Mouse (Mus musculus) embryonic fibroblast, embryonic 13.5 days (primary cell): ENCODE data around the gene Camk1d. TPM values are rescaled to one million over a fixed set of nuclear protein-coding genes. Genes with fewer than 3 reads are reported as not detected.

Source experiments
- H3K27ac ChIP-seq: 2 replicates; pipeline ENCODE4 v1.5.1; 2012; ENCODE audit warnings: low read length, control low read depth, inconsistent platforms; ENCODE audit not compliant: insufficient read depth
- H3K4me1 ChIP-seq: 2 replicates; pipeline ENCODE4 v1.6.1; 2011; ENCODE audit warnings: low read length; ENCODE audit not compliant: control insufficient read depth, insufficient read depth
- H3K4me3 ChIP-seq: 2 replicates; pipeline ENCODE4 v1.5.1; 2011; ENCODE audit warnings: mild to moderate bottlenecking, control low read depth, low read length; ENCODE audit not compliant: insufficient read depth
- CTCF ChIP-seq: IDR thresholded peaks from 2 replicates; pipeline ENCODE4 v1.5.1; 2011; ENCODE audit warnings: mild to moderate bottlenecking, control low read depth, low read length, moderate library complexity, borderline replicate concordance; ENCODE audit not compliant: insufficient read depth
- POLR2A ChIP-seq: IDR thresholded peaks from 2 replicates; pipeline ENCODE4 v1.6.1; 2011; ENCODE audit warnings: low read depth, mild to moderate bottlenecking, control low read depth, low read length, moderate library complexity
- polyA plus RNA-seq: library from polyadenylated mRNA; stranded (reverse); fragments of >200 nt; gene quantifications from 2 replicates; pipeline ENCODE4 v1.2.4, GENCODE M21; 2011; ENCODE audit warnings: low read depth; ENCODE audit not compliant: missing spikeins, insufficient read length

Camk1d gene
- polyA plus RNA-seq, 1 experiment: 4.3 TPM

DNA sequence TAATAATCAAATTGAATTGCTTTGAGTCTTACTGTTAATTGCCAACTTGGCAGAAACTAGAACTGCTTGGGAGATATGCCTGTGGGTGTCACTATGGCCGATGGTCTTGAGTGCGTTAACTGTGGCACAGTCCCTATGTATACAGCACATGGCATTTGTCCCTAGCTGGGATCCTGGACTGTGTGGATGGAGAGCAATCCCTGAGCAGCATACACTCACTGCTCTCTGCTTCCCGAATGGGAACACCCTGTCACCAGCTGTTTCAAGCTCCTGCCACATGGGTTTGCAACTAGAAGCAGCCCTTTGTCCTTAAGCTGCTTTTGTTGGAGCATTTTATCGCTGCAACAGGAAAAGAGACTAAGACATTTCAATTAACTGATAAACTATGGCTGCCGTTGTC is 224.4 kb downstream of the Camk1d start:
- Histone ChIP-seq H3K4me3 (no peak overlapping the region), H3K27ac (no peak overlapping the region), H3K4me1 (no peaks in the 10 kb centered on the region)
- TF ChIP-seq POLR2A (no peak), CTCF (no peak)

DNA sequence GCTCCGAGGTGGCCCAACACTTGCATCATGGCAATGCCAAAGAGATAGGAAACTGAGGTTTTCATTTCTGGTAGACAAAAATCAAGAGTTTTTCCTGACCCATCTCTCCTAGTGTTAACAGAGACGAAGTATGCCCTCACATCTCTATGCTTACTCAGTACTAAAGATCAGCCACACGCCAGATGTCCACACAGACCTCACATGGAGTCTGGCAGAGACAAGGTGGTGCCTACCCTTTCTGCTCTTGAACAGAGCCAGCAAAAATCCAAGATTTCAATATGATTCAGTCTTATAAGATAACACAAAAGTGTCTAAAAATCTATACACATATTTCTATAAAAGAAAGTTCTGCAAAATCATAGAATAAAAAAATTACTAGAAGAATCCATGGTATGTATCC is 227.0 kb downstream of the Camk1d start:
- TF ChIP-seq CTCF (no peak), POLR2A (no peak)

DNA sequence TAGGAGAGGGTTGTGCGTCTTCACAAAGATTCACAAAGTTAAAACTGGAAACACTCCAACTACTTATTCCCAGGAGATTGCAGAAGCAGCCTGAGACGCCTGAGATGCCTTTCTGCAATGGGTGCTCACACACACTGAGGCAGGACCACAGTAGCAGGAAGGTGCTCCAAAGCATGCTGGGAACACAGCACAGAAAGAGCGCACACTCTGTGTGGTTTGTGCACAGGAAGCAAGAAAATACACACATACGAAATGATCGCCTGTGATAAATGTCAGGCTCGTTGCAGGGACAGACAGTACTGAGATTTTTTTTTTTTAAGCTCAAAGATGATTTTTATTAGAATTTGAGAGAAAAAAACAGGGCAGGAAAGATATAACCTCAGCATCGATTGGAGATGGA is 227.7 kb downstream of the Camk1d start:
- Histone ChIP-seq H3K4me3 (no peak overlapping the region), H3K27ac (no peak overlapping the region), H3K4me1 (no peaks in the 10 kb centered on the region)
- TF ChIP-seq CTCF: no peak
- no peak for TF ChIP-seq POLR2A

More for the DNA sequence above, 227.0 kb downstream of the Camk1d start:
- H3K4me3 ChIP-seq: no peak overlapping the region
- no peaks in the 10 kb centered on the region for H3K4me1 ChIP-seq
- no peak overlapping the region for H3K27ac ChIP-seq

DNA sequence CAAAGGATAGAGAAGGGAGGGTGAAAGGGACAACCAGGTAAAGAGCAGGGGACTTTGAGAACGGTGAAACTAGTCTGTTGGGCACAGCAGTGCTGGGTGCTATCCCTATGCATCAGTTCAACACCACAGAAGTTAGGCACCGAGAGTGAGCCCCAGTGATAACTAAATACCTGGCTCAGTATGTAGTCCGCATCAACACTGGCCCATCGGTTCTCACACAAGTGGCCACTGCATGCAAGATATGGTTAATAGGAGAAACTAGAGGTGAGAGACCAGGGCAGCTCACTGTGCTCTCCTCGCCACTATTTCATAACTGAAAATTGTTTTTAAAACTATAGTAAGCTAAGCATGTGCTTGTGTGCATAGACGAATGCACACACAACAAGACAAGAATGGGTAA is 228.5 kb downstream of the Camk1d start:
- Histone ChIP-seq H3K4me1 (no peaks in the 10 kb centered on the region), H3K27ac (no peak overlapping the region), H3K4me3 (no peak overlapping the region)
- TF ChIP-seq POLR2A: no peak
- TF ChIP-seq CTCF: no peak

DNA sequence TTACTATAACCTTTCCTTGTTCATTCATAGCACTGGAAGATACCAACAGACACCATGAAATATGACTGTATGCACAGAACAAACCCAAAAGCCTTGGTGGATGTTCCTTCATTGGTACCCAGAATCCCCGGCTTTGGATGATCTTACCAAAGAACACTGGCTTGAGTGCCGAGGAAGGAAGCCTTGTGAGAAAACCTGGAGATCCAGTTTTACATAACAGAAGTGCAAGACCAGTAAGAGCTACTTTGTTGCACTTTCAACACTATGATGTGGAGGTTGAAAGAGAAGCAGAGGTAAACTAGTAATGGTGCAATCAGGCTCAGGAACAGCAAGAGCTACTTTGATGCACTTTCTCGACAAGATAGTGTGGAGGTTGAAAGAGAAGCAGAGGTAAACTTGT is 234.4 kb downstream of the Camk1d start:
- Histone ChIP-seq H3K4me3 (no peak overlapping the region), H3K27ac (no peak overlapping the region), H3K4me1 (no peaks in the 10 kb centered on the region)
- no peak for TF ChIP-seq POLR2A
- TF ChIP-seq CTCF: no peak

DNA sequence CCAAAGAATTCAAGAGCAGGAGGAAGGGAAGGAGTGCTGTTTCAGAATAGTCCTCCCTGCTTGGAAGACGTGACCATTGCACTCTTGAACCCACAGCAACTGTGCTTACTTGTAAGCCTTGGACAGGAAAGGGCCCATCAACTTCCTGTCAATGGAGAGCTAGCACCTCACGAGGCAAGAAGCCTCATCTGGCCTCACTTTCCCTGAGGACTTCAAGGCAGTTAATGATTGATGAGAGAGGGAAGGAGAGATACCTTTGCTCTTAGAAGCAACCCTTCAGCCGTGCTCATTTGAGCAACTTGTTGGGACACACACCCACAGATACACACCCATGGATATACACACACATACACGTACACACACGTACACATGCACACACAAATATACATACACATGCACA is 235.6 kb downstream of the Camk1d start:
- no peak for TF ChIP-seq POLR2A
- no peak for TF ChIP-seq CTCF
- H3K4me3 ChIP-seq: no peak overlapping the region
- H3K4me1 ChIP-seq: no peaks in the 10 kb centered on the region
- no peak overlapping the region for H3K27ac ChIP-seq

DNA sequence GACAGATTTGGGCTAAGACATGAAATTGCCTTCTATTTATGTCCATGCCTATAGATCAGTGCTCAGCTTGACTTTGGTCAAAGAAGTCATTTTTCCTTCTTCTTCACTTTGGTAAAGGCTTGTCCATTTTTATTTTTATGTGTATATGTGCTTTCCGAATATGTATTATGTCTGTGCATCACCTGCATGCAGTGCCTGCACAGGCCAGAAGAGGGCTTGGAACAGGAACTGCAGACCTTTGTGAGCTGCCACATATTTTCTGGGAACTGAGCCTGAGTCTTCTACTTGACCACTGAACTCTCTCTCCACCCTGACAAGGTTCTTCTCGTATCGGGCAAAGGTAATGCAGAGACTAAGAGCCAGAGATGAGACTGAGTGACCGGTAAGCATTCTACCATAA is 236.1 kb downstream of the Camk1d start:
- H3K27ac ChIP-seq: no peak overlapping the region
- H3K4me1 ChIP-seq: no peaks in the 10 kb centered on the region
- H3K4me3 ChIP-seq: no peak overlapping the region
- no peak for TF ChIP-seq POLR2A
- no peak for TF ChIP-seq CTCF

DNA sequence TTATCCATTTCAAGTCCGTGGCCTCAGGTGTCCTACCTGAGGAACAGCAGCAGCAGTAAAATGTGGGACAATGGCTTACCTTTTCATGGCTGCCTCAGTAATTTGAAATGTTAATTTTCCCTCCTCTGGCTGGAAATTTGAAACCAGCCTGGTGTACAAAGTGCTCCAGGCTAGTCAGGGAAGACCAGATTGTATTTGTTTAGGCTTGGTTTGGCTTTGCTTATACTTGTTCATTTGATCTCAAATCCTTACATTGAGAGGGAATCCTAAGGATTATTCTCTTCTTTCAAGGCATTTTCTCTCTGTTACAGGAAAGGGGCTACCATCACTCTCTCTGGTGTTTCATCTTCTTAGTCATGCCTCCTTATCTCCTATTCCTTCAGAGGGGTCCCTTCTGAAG is 236.8 kb downstream of the Camk1d start:
- Histone ChIP-seq H3K4me3 (no peak overlapping the region), H3K27ac (no peak overlapping the region), H3K4me1 (no peaks in the 10 kb centered on the region)
- no peak for TF ChIP-seq CTCF
- no peak for TF ChIP-seq POLR2A

DNA sequence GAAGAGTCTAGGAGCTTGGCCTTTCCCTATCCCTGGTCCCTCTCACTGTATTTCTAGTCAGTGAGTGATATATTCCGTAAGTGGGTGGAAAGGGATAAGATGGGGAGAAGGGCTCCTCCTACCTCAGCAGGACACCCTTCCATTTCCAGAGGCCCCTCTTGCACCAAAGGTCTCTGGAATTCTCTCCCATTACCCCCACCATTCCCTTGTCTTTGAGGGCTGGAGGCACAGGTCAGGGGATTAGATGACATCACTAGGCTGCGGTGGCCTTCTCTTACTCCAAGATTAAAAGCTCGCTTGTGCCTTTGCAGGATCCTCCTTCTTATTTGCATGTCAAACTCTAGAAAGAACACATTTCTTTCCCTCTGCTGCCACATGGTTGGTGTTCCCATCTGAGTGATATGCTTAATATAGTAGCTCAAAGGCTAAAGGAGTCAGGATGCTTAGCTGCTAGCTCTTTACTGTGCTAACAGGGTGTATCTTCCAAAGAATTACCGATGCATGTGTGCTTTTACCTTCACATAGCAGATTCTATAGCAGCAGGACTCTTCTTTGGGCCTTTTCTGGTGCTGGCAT is 244.9 kb downstream of the Camk1d start:
- H3K27ac ChIP-seq: no peak overlapping the region
- H3K4me1 ChIP-seq: no peaks in the 10 kb centered on the region
- H3K4me3 ChIP-seq: no peak overlapping the region
- TF ChIP-seq POLR2A: no peak
- no peak for TF ChIP-seq CTCF

DNA sequence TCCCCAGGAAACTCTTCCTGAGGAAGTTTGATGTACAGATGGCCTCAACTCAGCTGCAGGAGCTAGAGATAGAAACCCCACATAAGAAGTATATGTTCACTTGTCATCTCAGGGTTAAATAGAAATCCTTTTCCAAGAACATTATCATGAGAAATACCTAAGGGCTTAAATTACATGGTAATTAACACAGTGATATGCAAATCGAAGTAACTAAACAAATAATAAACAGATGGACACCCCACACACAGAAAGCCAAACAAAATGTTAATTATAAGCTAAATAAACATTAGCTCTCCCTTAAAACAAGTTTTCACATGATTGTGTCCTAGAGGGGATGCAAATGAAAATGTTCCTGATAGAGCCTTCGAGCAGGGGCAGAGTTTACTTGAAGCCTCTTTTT is 246.8 kb downstream of the Camk1d start:
- H3K27ac ChIP-seq: no peak overlapping the region
- H3K4me3 ChIP-seq: no peak overlapping the region
- TF ChIP-seq POLR2A (no peak), CTCF (no peak)
- no peaks in the 10 kb centered on the region for H3K4me1 ChIP-seq

DNA sequence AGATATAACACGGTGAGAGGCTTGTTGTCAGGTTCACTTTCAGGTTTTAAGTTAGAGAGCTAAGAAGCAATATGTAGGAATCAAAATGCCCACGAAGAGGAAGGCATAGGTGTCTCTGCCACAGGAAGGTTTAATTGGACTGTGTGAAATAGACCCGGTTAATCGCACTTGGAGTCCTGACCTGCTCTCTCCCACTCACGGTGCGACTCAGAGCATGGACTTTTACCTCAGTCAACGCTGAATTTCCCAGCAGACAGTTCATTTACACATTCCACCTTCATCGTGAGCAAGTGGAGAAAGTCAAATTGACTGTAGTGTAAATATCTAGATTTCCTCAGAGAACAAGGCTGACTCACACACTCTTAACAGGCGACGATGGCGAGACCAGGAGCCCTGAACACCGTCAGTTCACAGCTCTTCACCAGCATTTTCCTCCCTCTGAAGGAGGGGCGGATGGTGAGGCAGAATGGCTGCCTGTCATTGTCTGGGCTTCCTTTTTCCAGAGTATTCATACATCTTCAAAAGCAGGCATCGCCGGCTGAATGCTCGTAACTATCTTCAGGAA is 255.6 kb downstream of the Camk1d start:
- Histone ChIP-seq H3K4me1 (no peaks in the 10 kb centered on the region), H3K4me3 (no peak overlapping the region), H3K27ac (no peak overlapping the region)
- TF ChIP-seq POLR2A (no peak), CTCF (no peak)

DNA sequence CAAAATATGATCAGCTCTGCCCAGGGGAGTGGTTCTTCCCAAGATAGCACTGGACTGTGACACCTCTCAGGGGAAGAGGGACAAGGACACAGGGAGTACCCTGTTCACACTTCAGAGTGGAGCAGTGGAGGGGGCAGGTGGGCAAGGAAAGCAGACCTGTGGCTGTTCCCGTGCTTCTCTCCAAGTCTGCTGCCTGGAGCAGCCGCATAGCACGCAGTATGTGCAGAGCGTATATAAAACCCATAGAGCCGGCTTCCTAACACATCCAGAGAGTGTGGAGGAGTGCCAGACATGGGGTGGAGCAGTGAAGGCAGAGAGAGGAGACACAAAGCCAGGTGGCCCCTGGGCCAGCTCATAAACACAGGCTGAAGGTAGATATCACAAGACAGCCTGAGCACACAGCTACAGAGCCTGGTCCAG is 256.2 kb downstream of the Camk1d start:
- TF ChIP-seq POLR2A (no peak), CTCF (no peak)
- Histone ChIP-seq H3K4me3 (no peak overlapping the region), H3K4me1 (no peaks in the 10 kb centered on the region), H3K27ac (no peak overlapping the region)
